Mouse (Mus musculus) lung, embryonic 15.5 days (tissue): ENCODE measurements at regions not wholly inside any gene's neighbourhood (a gene's known extent, or its start where the extent isn't known, plus 50 kb on each side); places are given as distances from the start of the nearest gene placed in this dataset.

Experiments used
- ATAC-seq: fragments of 200-750 bp; cut with Nextera tagmentation; 2 replicates; pipeline ENCODE4 v1.8.0; 2017; ENCODE audit warnings: moderate number of reproducible peaks, borderline replicate concordance; ENCODE audit not compliant: low FRiP score, low TSS enrichment; ENCODE audit errors: extremely low read depth
- H3K27ac ChIP-seq: fragments of 300-500 bp; sonication (generic); 2 replicates; pipeline ENCODE4 v1.5.1; 2015; ENCODE audit warnings: moderate library complexity, mild to moderate bottlenecking, inconsistent platforms
- H3K27me3 ChIP-seq: fragments of 300-500 bp; sonication (generic); 2 replicates; pipeline ENCODE4 v1.6.1; 2015; ENCODE audit warnings: inconsistent platforms
- H3K36me3 ChIP-seq: fragments of 300-500 bp; sonication (generic); 2 replicates; pipeline ENCODE4 v1.6.1; 2015; ENCODE audit warnings: inconsistent platforms
- H3K4me1 ChIP-seq: fragments of 300-500 bp; sonication (generic); 2 replicates; pipeline ENCODE4 v1.6.1; 2015; ENCODE audit warnings: inconsistent platforms
- H3K4me2 ChIP-seq: fragments of 300-500 bp; sonication (generic); 2 replicates; pipeline ENCODE4 v1.6.1; 2015; ENCODE audit warnings: inconsistent platforms, mild to moderate bottlenecking, moderate library complexity
- H3K4me3 ChIP-seq: fragments of 300-500 bp; sonication (generic); 2 replicates; pipeline ENCODE4 v1.5.1; 2015; ENCODE audit warnings: mild to moderate bottlenecking, inconsistent platforms
- H3K9ac ChIP-seq: fragments of 300-500 bp; sonication (generic); 2 replicates; pipeline ENCODE4 v1.6.1; 2015; ENCODE audit warnings: inconsistent platforms
- H3K9me3 ChIP-seq: fragments of 300-500 bp; sonication (generic); 2 replicates; pipeline ENCODE4 v1.6.1; 2016; ENCODE audit warnings: inconsistent platforms
- WGBS: fragments of 180-500 bp; shearing (Covaris S2); methylation state at CpG from one replicate; pipeline ENCODE4 v1.1.7; 2015; 5-methylcytosine and 5-hydroxymethylcytosine counted together

GRCm38 (mm10) chr1:154090521-154091490, 110.2 kb upstream of the Zfp648 start:
- Histone ChIP-seq H3K4me2 (no peak overlapping the region), H3K9ac (no peak overlapping the region), H3K27me3 (no peaks in the 10 kb centered on the region), H3K27ac (no peak overlapping the region), H3K4me3 (no peak overlapping the region), H3K9me3 (no peaks in the 10 kb centered on the region), H3K4me1 (no peaks in the 10 kb centered on the region), H3K36me3 (no peaks in the 10 kb centered on the region)
- WGBS = 48% methylated on average over 7 of the region's 7 CpGs
- no peak for ATAC-seq

GRCm38 (mm10) chr1:154093549-154093948, 107.4 kb upstream of the Zfp648 start:
- Histone ChIP-seq H3K4me2 (no peak overlapping the region), H3K4me3 (no peak overlapping the region), H3K36me3 (no peaks in the 10 kb centered on the region), H3K27ac (no peak overlapping the region), H3K9me3 (no peaks in the 10 kb centered on the region), H3K4me1 (no peaks in the 10 kb centered on the region), H3K27me3 (no peaks in the 10 kb centered on the region), H3K9ac (no peak overlapping the region)
- ATAC-seq = no peak
- 58% methylated on average over 4 of the region's 4 CpGs for WGBS

- no peak for ATAC-seq
- no peak overlapping the region for H3K4me3 ChIP-seq
- H3K9me3 ChIP-seq = no peaks in the 10 kb centered on the region
- H3K27ac ChIP-seq = no peak overlapping the region
- no peak overlapping the region for H3K9ac ChIP-seq
- WGBS = 57% methylated on average over 5 of the region's 5 CpGs
- no peaks in the 10 kb centered on the region for H3K27me3 ChIP-seq
- no peak overlapping the region for H3K4me2 ChIP-seq
- H3K36me3 ChIP-seq = no peaks in the 10 kb centered on the region
- no peaks in the 10 kb centered on the region for H3K4me1 ChIP-seq
Measured at GRCm38 (mm10) chr1:154094357-154094756, 106.6 kb upstream of the Zfp648 start.

GRCm38 (mm10) chr1:154096113-154096512, 104.9 kb upstream of the Zfp648 start:
- no peak for ATAC-seq
- Histone ChIP-seq H3K36me3 (no peaks in the 10 kb centered on the region), H3K4me3 (no peak overlapping the region), H3K27me3 (no peaks in the 10 kb centered on the region), H3K4me1 (no peaks in the 10 kb centered on the region), H3K27ac (no peak overlapping the region), H3K9me3 (no peaks in the 10 kb centered on the region), H3K9ac (no peak overlapping the region), H3K4me2 (no peak overlapping the region)
- WGBS = 83% methylated on average over 7 of the region's 7 CpGs

- Histone ChIP-seq H3K27ac (no peak overlapping the region), H3K9me3 (no peaks in the 10 kb centered on the region)
- WGBS = 91% methylated on average over 2 of the region's 2 CpGs
Measured at GRCm38 (mm10) chr1:154096911-154097310, 104.1 kb upstream of the Zfp648 start.

GRCm38 (mm10) chr1:154097656-154098055, 103.3 kb upstream of the Zfp648 start:
- no peak overlapping the region for H3K4me2 ChIP-seq
- no peaks in the 10 kb centered on the region for H3K27me3 ChIP-seq
- no peak for ATAC-seq
- no peaks in the 10 kb centered on the region for H3K36me3 ChIP-seq
- H3K9ac ChIP-seq = no peak overlapping the region
- no peak overlapping the region for H3K4me3 ChIP-seq
- peaks cover 1% of the 10 kb centered on the region; the same call in 1 of the 2 replicates for H3K4me1 ChIP-seq
- 13% methylated on average over 6 of the region's 6 CpGs for WGBS
- 0 out of 2 replicates have a peak overlapping the region, but pooled peaks have one; percentile 30 for H3K27ac ChIP-seq
- H3K9me3 ChIP-seq = no peaks in the 10 kb centered on the region

More at GRCm38 (mm10) chr1:154096911-154097310, 104.1 kb upstream of the Zfp648 start:
- Histone ChIP-seq H3K9ac (no peak overlapping the region), H3K36me3 (no peaks in the 10 kb centered on the region), H3K4me3 (no peak overlapping the region), H3K4me1 (no peaks in the 10 kb centered on the region), H3K27me3 (no peaks in the 10 kb centered on the region), H3K4me2 (no peak overlapping the region)
- no peak for ATAC-seq

GRCm38 (mm10) chr1:154100556-154100955, 100.4 kb upstream of the Zfp648 start:
- Histone ChIP-seq H3K27me3 (no peaks in the 10 kb centered on the region), H3K4me3 (no peak overlapping the region), H3K4me2 (no peak overlapping the region), H3K4me1 (peaks cover 17% of the 10 kb centered on the region), H3K9me3 (no peaks in the 10 kb centered on the region), H3K9ac (no peak overlapping the region), H3K36me3 (no peaks in the 10 kb centered on the region), H3K27ac (no peak overlapping the region)
- WGBS = 71% methylated on average over 3 of the region's 3 CpGs
- no peak for ATAC-seq

- H3K4me2 ChIP-seq = no peak overlapping the region
- WGBS = 76% methylated on average over 1 of the region's 1 CpGs
- ATAC-seq = no peak
- no peak overlapping the region for H3K9ac ChIP-seq
- no peak overlapping the region for H3K4me3 ChIP-seq
- H3K27me3 ChIP-seq = no peaks in the 10 kb centered on the region
- no peaks in the 10 kb centered on the region for H3K36me3 ChIP-seq
- no peak overlapping the region for H3K27ac ChIP-seq
- no peaks in the 10 kb centered on the region for H3K9me3 ChIP-seq
- H3K4me1 ChIP-seq = peaks cover 17% of the 10 kb centered on the region
Measured at GRCm38 (mm10) chr1:154101433-154101832, 99.6 kb upstream of the Zfp648 start.

- H3K27ac ChIP-seq = peak overlapping the region; percentile 78; the same call in 1 of the 2 replicates
- no peaks in the 10 kb centered on the region for H3K27me3 ChIP-seq
- H3K9me3 ChIP-seq = no peaks in the 10 kb centered on the region
- H3K4me1 ChIP-seq = peaks cover 17% of the 10 kb centered on the region
- ATAC-seq = no peak
- no peak overlapping the region for H3K4me2 ChIP-seq
- no peaks in the 10 kb centered on the region for H3K36me3 ChIP-seq
- WGBS = 84% methylated on average over 3 of the region's 3 CpGs
- H3K9ac ChIP-seq = no peak overlapping the region
- H3K4me3 ChIP-seq = no peak overlapping the region
Measured at GRCm38 (mm10) chr1:154102191-154102590, 98.8 kb upstream of the Zfp648 start.

- H3K36me3 ChIP-seq = no peaks in the 10 kb centered on the region
- WGBS = 36% methylated on average over 15 of the region's 15 CpGs
- no peak overlapping the region for H3K4me3 ChIP-seq
- no peaks in the 10 kb centered on the region for H3K9me3 ChIP-seq
- peak overlapping the region; percentile 39 for H3K4me2 ChIP-seq
- ATAC-seq = peak; percentile 87
- peaks cover 17% of the 10 kb centered on the region for H3K4me1 ChIP-seq
- no peak overlapping the region for H3K9ac ChIP-seq
- peak overlapping the region; percentile 78 for H3K27ac ChIP-seq
- no peaks in the 10 kb centered on the region for H3K27me3 ChIP-seq
Measured at GRCm38 (mm10) chr1:154102871-154103596, 98.0 kb upstream of the Zfp648 start.

- Histone ChIP-seq H3K27ac (peak overlapping the region; percentile 78), H3K4me3 (no peak overlapping the region), H3K36me3 (no peaks in the 10 kb centered on the region), H3K4me2 (no peak overlapping the region), H3K4me1 (peaks cover 17% of the 10 kb centered on the region), H3K9me3 (no peaks in the 10 kb centered on the region), H3K27me3 (no peaks in the 10 kb centered on the region), H3K9ac (no peak overlapping the region)
- 68% methylated on average over 5 of the region's 5 CpGs for WGBS
- ATAC-seq = no peak
Measured at GRCm38 (mm10) chr1:154103597-154103923, 97.4 kb upstream of the Zfp648 start.

GRCm38 (mm10) chr1:154104006-154104600, 96.9 kb upstream of the Zfp648 start:
- Histone ChIP-seq H3K9me3 (no peaks in the 10 kb centered on the region), H3K9ac (no peak overlapping the region), H3K4me1 (peaks cover 17% of the 10 kb centered on the region), H3K4me2 (no peak overlapping the region), H3K27me3 (no peaks in the 10 kb centered on the region), H3K27ac (no peak overlapping the region), H3K36me3 (no peaks in the 10 kb centered on the region), H3K4me3 (no peak overlapping the region)
- no peak for ATAC-seq
- 78% methylated on average over 4 of the region's 4 CpGs for WGBS
